Mouse (Mus musculus) CD8-positive naive resting alpha-beta T cell, adult 57 days (primary cell): Measurements from ENCODE around the gene Dennd2c. TPM values are rescaled to one million over a fixed set of nuclear protein-coding genes. Genes with fewer than 3 reads are reported as not detected.

Experiments used
- total RNA-seq: library from RNA; stranded (reverse); gene quantifications from one replicate; pipeline ENCODE4 v1.2.4, GENCODE M21; 2023

Dennd2c gene
- 2.0 TPM for total RNA-seq

GRCm38 (mm10) chr3:103102454-103103390 is at the start of gene Dennd2c:
TSS of gene Dennd2c (plus strand) at chr3:103102604.

GRCm38 (mm10) chr3:103058207-103059157 is 43.9 kb upstream of the Dennd2c start, which contains the start of gene Nras:
TSS of gene Nras (plus strand) at chr3:103058285.

GRCm38 (mm10) chr3:103073771-103074170 is 28.6 kb upstream of the Dennd2c start, which contains the start of gene Ampd1:
TSS of gene Ampd1 (plus strand) at chr3:103074014.

GRCm38 (mm10) chr3:103171505-103172267 is 69.3 kb downstream of the Dennd2c start, which contains the start of gene Bcas2:
TSS of gene Bcas2 (plus strand) at chr3:103171655.

Other genes with a start within 250 kb of the Dennd2c start
- not detected for gene Sycp1, start 166.5 kb upstream of the Dennd2c start, total RNA-seq
- gene Nr1h5, start 138.5 kb upstream of the Dennd2c start, total RNA-seq, result not detected
- gene Sike1, start 106.9 kb upstream of the Dennd2c start, total RNA-seq, result 141 TPM
- 436 TPM for gene Csde1, start 82.2 kb upstream of the Dennd2c start, total RNA-seq
- gene Nras, start 44.3 kb upstream of the Dennd2c start, total RNA-seq, result 107 TPM
- gene Ampd1, start 28.6 kb upstream of the Dennd2c start, total RNA-seq, result 13.4 TPM
- gene Bcas2, start 69.1 kb downstream of the Dennd2c start, total RNA-seq, result 74.7 TPM
- 73.4 TPM for gene Trim33, start 176.7 kb downstream of the Dennd2c start, total RNA-seq